Mouse (Mus musculus) layer of hippocampus, postnatal 36 days (tissue): ENCODE measurements at regions not wholly inside any gene's neighbourhood (a gene's known extent, or its start where the extent isn't known, plus 50 kb on each side); places are given as distances from the start of the nearest gene placed in this dataset.

ENCODE experiments used
- DNase-seq, 2 experiments: peaks; one replicate each; pipeline ENCODE4 v3.0.0; 2022

GRCm38 (mm10) chr5:82472146-82472545, 882.8 kb downstream of the Tecrl start:
- DNase-seq = no peak

GRCm38 (mm10) chr5:82464272-82464671, 890.7 kb downstream of the Tecrl start:
- no peak for DNase-seq

- DNase-seq = no peak
Measured at GRCm38 (mm10) chr5:82441288-82441687, 913.7 kb downstream of the Tecrl start.

- no peak for DNase-seq
Measured at GRCm38 (mm10) chr5:82440126-82440525, 914.9 kb downstream of the Tecrl start.

- no peak for DNase-seq
Measured at GRCm38 (mm10) chr5:82420396-82420795, 934.6 kb downstream of the Tecrl start.

GRCm38 (mm10) chr5:82396632-82397234, 958.3 kb downstream of the Tecrl start:
- no peak for DNase-seq

- DNase-seq = no peak
Measured at GRCm38 (mm10) chr5:82361624-82362023, 993.4 kb downstream of the Tecrl start.

GRCm38 (mm10) chr5:82356336-82356735, 998.7 kb downstream of the Tecrl start:
- DNase-seq = no peak

GRCm38 (mm10) chr5:82351089-82351488, 1003.9 kb downstream of the Tecrl start:
- no peak for DNase-seq

GRCm38 (mm10) chr5:82346672-82347071, 1008.3 kb downstream of the Tecrl start:
- DNase-seq = peak; percentile 31 to 46

GRCm38 (mm10) chr5:82324354-82324753, 1030.6 kb downstream of the Tecrl start:
- DNase-seq = no peak

- no peak for DNase-seq
Measured at GRCm38 (mm10) chr5:82319709-82320333, 1035.2 kb downstream of the Tecrl start.

- no peak for DNase-seq
Measured at GRCm38 (mm10) chr5:82312054-82312453, 1042.9 kb downstream of the Tecrl start.

GRCm38 (mm10) chr5:82288069-82288845, 1066.7 kb downstream of the Tecrl start:
- peak in 1 of 2 experiments; percentile 18 for DNase-seq

GRCm38 (mm10) chr5:82253356-82254104, 1101.5 kb downstream of the Tecrl start:
- no peak for DNase-seq

- DNase-seq = no peak
Measured at GRCm38 (mm10) chr5:82226329-82226728, 1128.7 kb downstream of the Tecrl start.

- no peak for DNase-seq
Measured at GRCm38 (mm10) chr5:82223622-82224021, 1131.4 kb downstream of the Tecrl start.

- DNase-seq = no peak
Measured at GRCm38 (mm10) chr5:82203606-82204005, 1151.4 kb downstream of the Tecrl start.
